Mouse (Mus musculus) lung, postnatal 10 days (tissue): ENCODE data around the gene Htra1.
A peak's percentile ranks its signal among the peaks of the same experiment; 100 is the strongest.

Source experiments
- DNase-seq: peaks from one replicate; pipeline ENCODE4 v3.0.0; 2021

The Htra1 gene

GRCm38 (mm10) chr7:130935793-130936471 is at the start of gene Htra1:
Gene Htra1, plus strand, starts transcription at chr7:130936111.
- DNase-seq: peak; percentile 87

DNA sequence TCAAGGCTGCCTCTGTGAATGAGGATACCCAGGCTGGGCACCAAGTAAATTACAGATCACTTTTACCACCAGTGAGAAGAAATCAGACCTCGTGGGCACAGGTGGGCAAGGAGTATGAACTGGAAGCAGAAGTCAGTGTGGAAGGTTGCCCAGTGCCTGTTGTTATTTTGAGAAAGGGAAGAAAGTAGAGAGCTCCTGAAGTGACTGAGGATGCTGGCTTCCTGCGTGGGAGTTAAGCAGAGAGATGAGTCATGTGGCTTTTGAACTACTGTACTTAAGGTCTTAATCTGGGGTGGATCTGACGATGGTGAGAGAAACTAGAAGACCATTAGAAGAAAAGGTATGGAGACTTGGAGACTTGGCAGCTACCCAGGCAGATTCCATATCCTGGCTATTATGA is 49.7 kb upstream of the Htra1 start:
- DNase-seq: no peak

GRCm38 (mm10) chr7:130887946-130888345 is 48.0 kb upstream of the Htra1 start:
- DNase-seq: peak; percentile 58

GRCm38 (mm10) chr7:130890871-130891270 is 45.0 kb upstream of the Htra1 start:
- no peak for DNase-seq

DNA sequence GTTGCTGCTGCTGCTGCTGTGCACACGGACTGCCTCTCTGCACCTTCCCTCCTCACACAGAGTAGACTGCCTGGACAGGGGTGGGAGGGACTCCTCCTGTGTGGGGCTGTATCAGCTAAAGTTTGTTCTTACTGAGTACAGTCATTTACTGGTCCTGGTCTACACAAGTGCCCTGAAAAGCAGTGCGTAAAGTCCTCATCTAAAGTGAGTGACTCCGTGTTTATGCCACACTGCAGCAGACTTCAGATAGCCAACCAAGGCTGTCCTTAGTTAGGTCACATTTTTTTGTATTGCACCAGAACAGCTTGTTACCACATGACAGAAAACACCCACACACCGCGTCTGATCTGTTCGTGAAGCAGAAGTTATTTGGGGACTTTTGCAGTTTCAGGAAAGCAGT is 42.9 kb upstream of the Htra1 start:
- DNase-seq: peak; percentile 66

DNA sequence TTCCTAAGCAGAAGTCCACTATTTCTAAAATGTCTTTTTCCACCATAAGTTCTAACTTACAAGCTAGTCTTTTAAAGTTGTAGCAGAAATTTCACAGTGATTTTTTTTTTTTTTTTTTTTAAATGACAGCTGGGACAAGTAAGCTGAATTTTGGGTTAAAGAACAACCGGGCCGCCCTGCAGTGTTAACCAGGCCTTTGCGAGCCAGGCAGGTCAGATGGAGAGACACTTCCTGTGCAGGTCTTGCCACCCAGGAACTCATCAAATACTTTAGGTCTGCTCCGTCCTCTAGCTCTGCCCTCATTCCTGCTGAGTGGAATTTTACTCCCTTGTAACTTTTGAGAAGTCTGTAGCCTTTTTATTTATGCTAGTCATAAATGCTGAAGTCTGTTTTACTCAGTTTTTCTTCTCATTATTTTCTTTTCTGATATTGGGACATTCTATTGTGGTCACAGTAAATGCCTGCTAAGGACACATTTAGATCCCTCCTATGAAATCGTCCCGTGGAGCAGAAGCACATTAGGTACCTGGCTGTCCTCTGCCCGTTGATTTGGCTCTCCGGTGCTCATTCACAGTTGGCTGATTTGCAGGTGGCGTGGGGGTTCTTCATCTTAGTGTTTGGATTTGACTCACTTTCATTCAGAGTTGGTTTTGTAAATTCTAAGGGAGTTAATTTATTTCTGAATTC is 40.8 kb upstream of the Htra1 start:
- DNase-seq: no peak

- DNase-seq: no peak
Measured at GRCm38 (mm10) chr7:130895618-130895945, 40.3 kb upstream of the Htra1 start.

DNA sequence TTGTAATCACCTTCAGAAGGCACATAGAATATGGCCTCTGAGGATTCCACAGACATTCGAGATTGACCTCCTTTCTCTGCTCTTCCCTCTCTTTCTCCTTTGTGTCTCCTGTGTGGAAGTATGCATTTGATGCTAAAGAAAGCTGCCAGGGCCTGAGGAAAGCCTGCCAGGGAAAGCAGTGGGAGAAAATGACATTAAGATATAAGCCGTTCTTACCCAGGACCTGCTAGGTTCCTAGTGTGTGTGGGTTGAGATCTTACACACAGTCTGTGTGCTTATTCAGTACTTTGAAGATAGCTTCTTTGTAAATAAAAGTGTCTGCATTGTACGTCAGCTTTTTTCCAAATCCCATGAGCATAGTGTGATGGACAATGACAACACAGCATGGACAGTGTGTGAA is 39.8 kb upstream of the Htra1 start:
- no peak for DNase-seq

DNA sequence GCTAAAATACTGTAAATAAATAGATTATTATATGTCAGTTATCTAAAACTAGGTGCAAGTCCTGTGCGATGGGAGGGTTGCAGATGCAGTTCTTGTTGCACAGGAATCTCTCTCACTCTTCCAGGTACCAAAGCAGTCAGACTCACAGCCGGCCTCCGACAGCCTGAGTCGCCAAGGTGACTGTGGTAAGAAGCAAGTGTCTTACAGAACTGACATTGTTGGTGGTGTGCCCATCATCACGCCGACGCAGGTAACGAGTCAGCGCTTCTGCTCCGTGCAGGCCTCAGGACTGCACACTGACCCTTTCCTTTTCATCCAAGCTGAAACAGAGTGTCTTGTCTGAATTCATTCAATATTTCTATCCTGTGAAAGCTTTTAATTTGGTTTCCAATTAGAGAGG is 38.7 kb upstream of the Htra1 start:
- DNase-seq: no peak

DNA sequence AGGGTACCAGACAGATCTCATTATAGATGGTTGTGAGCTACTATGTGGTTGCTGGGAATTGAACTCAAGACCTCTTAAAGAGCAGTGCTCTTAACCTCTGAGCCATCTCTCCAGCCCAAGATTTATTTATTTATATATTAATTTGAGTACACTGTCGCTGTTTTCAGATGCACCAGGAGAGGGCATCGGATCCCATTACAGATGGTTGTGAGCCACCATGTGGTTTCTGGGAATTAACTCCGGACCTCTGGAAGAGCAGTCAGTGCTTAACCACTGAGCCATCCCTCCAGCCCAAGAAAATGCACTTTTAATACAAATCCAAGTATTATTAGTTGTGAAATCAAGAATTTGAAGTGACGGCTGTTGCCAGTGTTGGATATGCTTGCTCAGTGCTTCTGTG is 37.5 kb upstream of the Htra1 start:
- peak; percentile 48 for DNase-seq

DNA sequence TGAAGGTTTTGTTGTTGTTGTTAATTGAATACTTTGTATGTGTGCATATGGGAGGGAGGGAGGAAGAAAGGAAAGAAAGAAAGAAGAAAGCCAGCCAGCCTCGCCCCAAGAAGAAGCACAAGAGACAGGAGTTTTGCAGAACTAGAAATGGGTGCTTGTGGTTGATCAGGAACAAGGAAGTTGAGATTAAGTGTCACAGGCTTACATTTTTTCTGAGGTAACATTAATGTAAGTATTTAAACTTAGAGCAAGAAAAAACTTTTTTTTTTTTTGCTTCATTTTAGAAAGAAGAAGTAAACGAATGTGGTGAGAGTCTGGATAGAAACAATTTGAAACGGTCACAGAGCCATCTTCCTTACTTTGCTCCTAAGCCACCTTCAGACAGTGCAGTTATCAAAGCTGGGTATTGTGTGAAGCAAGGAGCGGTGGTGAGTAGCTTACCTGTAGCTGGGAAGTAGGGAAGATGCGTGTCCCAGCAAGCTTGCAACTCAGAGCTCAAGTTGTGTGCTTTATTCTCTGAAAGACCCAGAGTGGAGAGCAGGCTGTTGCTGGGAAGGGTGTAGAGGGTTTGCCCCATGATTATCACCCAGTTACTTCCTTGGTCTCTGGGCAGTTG is 35.6 kb upstream of the Htra1 start:
- no peak for DNase-seq

GRCm38 (mm10) chr7:130902929-130903328 is 33.0 kb upstream of the Htra1 start:
- no peak for DNase-seq

- DNase-seq: no peak
Measured at GRCm38 (mm10) chr7:130903505-130904074, 32.3 kb upstream of the Htra1 start.

GRCm38 (mm10) chr7:130904571-130905365 is 31.1 kb upstream of the Htra1 start:
- DNase-seq: no peak

- no peak for DNase-seq
Measured at GRCm38 (mm10) chr7:130910841-130911240, 25.1 kb upstream of the Htra1 start.

DNA sequence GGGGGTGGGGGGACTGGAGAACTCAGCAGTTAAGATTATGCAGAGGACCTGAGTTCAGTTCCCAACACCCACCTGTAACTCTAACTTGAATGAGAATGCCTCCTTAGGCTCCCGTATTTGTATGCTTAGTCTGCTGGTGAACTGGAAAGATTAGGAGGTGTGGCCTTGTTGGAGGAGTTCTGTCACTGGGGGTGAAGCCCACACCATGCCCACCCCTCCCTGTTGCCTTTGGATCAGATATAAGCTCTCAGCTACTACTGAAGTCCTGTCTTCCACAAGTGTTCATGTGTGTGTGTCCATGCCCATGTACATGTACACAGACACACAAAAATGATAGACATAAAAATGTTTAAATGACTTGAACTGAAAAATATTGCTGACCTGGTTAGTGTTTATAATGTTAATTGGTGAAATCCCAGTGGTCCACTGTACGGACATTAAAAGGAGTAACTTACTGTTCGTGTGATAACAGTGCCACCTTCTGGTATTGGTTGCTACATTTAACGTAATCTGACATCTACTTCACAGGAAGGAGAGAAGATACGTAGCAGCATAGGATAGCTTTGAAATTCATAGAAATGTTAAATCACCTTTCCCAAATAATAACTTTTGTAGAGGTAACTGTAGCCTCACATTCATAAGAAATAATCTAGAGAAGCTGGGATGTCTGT is 21.1 kb upstream of the Htra1 start:
- DNase-seq: peak; percentile 64

- no peak for DNase-seq
Measured at GRCm38 (mm10) chr7:130918260-130918659, 17.7 kb upstream of the Htra1 start.

DNA sequence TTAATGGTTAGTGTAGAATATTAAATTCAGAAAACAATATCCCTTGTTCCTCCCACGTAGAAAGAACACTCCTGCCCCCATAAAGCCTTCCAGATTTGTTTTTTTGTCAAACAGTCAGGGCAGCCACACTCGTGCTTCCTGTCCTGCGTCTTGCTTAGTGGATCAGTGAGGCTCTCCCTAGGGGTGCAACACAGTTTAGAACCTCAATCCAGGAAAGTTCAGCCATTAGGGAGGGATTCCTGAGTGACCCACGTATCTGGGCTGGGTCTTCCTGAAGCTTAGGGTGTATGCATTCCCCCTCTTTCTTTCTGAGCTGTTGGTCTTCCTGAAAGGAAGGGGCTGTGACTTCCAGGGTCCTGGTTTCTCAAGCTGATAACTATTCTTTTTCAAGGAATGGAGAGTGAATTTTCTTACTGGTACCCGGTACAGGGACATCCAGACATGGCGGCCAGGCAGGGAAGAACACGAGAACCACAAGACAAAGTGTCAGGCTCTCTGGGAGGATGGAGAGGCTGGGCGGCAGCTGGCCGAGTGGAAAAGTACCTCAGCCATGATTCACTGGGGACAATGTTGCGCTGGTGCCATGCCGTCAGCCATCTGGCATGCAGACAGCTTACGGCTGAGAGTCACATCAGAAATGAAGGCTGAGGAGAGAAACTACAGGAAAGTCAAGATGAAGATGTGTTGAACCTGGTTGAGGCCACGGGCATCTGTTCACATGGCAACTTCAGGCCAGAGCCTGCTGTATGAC is 12.8 kb upstream of the Htra1 start:
- no peak for DNase-seq

GRCm38 (mm10) chr7:130930401-130930800 is 5.5 kb upstream of the Htra1 start:
- no peak for DNase-seq

- no peak for DNase-seq
Measured at GRCm38 (mm10) chr7:130932921-130933320, 3.0 kb upstream of the Htra1 start.

- no peak for DNase-seq
Measured at GRCm38 (mm10) chr7:130934654-130935053, 1.3 kb upstream of the Htra1 start.

DNA sequence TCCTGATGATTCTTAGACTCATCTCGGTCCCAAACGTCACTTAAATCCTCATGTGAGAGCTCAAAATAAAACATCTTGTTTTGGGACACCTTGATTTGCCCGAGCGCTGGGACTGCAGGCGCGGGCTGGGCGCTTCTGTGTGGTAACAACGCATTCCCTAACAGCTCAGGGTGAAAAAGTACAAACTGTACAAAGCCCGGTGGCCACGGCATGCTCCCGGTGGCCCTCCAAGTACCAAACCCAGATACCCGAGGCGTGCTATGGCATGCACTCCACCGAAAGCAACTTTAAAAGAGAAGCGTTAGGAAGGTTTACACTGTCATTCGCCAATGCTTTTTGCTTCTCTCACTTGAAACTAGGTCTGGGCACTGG is 504 bp upstream of the Htra1 start:
- DNase-seq: no peak
